Mouse (Mus musculus): ENCODE measurements at regions not wholly inside any gene's neighbourhood (a gene's known extent, or its start where the extent isn't known, plus 50 kb on each side); places are given as distances from the start of the nearest gene placed in this dataset.
"Not testable (repeated sequence)": the region's sequence is repeated elsewhere in the genome, so short reads cannot be mapped to it uniquely, and the experiment has no call there.

GRCm38 (mm10) chr13:7967886-7968285, 234.8 kb upstream of the Adarb2 start:
- DNase-seq = no peak

DNA sequence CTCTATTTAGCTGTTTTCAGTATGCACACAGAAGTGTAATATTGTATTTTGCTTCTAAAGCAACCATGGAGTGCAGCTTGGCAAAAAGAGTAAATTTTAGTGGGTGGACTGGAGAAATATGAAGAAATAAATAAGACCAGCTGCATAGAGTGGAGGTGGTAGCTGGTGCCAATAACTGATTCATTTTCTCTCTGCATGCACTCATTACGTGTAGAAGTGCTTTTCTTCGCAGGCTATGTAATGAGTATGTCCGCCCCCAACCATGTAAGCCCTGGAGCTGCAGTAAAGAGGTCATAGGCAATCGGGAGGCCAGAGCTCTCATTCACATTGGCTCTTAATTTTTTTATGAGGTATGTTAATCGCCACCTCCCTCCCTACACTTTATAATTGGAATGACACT, 208.5 kb upstream of the Adarb2 start:
- DNase-seq = peak; percentile 41

- not testable (repeated sequence) for DNase-seq
Observed at GRCm38 (mm10) chr13:8030096-8030495, 172.6 kb upstream of the Adarb2 start.

- no peak for DNase-seq
Observed at GRCm38 (mm10) chr13:8050930-8051495, 151.7 kb upstream of the Adarb2 start.

DNA sequence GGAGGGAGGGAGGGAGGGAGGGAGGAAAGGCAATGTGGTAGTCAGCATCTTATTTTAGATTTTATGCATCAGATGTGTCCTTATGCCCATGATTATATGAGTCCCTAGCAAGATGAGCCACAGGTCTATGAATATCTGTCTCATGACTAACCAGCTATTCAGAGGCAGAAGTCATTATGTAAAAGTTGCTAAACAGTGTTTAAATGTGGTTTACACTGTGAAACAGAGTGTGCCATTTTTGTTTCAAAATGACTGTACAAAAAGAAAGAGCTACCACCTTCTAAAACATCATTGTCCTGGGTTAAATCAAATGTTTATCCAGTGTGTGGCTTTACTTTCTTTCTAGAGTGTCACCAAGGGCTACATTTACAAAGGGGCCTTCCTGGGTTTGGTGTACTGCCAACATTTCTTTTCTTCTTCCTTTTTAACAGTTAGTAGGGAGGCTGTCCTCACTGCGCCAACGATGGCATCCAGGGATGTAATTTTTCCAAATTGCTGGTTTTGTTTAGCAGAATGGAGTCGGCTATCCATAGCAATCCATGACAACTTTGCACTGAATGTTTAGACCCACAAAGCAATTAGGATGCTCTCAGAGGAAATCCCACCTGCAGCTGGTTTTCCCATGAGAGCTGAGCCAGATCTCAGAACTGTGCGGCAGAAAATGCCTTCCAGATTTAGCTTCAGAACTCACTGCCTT, 146.4 kb upstream of the Adarb2 start:
- DNase-seq = peak; percentile 17

DNA sequence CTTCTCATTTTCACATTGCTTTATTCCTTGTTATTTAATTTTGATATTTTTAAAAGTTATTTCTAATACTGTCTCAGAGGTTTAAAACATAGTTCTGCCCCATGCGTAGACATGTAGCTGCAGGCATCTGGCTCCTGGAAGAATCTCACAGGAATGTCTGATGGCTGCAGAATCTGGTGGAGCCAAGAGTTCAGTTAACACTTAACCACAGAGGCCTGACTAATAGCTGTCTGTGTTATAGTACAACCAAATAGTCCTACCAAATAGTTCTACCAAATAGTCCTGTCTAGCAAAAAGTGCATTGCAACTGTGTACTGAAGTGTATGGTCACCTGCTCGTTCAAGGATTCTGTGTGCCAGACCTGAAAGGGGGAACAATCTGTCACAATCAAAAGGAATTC, 115.5 kb upstream of the Adarb2 start:
- no peak for DNase-seq

GRCm38 (mm10) chr13:8089519-8089918, 113.1 kb upstream of the Adarb2 start:
- no peak for DNase-seq

DNA sequence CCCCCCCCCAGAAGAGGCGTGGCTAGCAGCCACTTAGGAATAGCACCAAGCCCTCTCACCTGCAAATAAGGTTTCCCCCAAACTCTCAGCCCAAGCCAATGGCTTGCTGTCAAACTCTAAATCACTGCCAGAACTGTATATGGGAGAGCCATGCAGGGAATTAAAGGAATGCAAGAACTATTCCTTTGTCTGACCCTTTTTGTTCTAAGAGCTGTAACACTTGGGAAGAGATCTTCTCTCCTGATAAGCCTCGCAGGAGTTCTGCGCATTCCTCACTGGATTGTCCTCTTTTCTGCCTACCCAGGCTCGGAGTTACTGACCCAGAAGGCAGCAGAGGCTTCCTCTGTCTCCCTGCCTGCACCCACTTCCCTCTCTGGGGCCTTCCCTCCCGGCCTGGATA, 94.0 kb upstream of the Adarb2 start:
- no peak for DNase-seq

- DNase-seq = no peak
Observed at GRCm38 (mm10) chr13:8112953-8113352, 89.7 kb upstream of the Adarb2 start.

- no peak for DNase-seq
Observed at GRCm38 (mm10) chr13:8119013-8119412, 83.7 kb upstream of the Adarb2 start.

DNA sequence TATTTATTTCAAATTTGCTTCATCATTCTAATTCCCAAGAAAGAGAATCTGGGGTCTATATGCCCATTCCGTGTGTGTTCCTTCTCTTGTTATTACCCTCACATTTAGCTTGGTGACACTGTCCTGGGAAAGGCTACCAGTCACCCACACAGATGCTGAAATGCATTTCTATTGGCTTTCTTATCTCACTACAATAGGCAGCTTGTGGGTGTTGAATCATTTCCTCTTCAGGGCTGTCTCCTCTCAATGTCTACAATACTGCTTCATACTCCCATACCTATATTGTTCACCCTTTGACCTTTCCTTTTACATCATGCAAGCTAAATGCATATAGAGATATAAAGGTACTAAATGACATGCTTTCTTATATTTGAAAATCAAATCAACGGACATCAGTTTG, 82.7 kb upstream of the Adarb2 start:
- DNase-seq = no peak

DNA sequence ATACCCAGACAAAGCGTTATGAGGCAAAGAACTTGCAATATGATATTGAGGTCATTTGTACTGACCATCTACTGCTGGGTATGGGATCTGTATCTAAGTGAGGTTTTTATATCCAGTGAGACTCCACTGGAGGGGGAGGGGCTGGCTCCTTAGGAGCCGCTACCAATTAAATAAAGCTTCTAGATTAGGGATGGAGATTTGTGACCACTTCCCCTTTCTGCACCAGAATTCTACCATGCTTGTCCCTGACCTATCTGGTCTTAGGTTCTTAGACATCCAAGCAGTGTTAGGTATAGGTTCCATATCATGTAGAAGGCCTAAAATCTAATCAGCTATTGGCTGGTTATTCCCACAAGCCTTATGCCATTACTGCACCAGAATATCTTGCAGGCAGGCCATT, 67.9 kb upstream of the Adarb2 start:
- no peak for DNase-seq

DNA sequence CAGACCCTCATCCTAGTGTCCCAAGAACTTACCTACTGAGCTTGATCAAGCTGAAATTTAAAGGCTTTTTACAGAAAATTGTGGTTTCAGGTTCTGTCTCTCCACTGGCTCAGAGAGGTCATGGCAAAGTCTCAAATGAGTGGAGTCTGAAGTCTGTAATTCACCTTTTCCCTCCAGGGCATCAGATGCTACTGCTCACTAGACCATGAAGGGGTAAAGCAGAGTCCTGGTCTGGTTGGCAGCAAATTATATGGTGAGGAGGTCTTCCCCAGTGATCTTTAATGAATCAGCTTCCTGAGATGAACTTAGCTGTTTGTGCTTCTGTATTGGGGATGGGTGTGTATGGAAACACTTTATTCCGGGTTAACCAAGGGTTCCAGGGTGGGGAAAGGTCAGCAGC, 63.3 kb upstream of the Adarb2 start:
- DNase-seq = no peak

DNA sequence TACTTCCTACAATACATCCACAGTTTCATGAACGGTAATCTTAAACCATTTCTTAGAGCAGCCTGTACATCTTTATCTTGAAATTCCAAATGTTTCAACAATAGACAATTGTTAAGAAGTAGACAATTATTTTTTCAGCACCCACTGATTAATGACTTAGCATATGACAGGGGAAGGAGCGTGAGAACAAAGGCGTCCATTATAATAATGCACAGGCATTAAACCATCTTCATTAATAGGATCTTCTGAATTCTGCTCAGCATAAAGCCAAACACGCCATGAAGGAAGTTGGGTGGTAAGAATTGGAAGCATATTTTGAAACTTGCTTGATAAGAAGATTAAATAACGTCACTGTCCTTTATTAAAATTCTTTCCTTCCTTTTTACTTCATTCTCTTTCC, 50.5 kb upstream of the Adarb2 start:
- no peak for DNase-seq
